Mouse (Mus musculus) liver, adult 2 months (tissue): ENCODE measurements around the gene Gatad1. TPM values are rescaled to one million over a fixed set of nuclear protein-coding genes. Genes with fewer than 3 reads are reported as not detected.

Experiments used
- DNase-seq: peaks from one replicate; pipeline ENCODE4 v3.0.0-alpha.2; 2011; ENCODE audit warnings: low read depth, low spot score; ENCODE audit errors: extremely low read depth
- H3K27ac ChIP-seq: fragments of 200-500 bp; replicated peaks from 2 replicates; pipeline ENCODE4 v1.5.1; 2012; ENCODE audit warnings: low read depth, mild to moderate bottlenecking, control low read depth, inconsistent platforms, low read length; ENCODE audit not compliant: insufficient read depth
- H3K27me3 ChIP-seq: fragments of 200-500 bp; 2 replicates; pipeline ENCODE4 v1.6.1; 2012; ENCODE audit warnings: mild to moderate bottlenecking, moderate library complexity, low read length, inconsistent platforms; ENCODE audit not compliant: control insufficient read depth, insufficient read depth
- H3K36me3 ChIP-seq: fragments of 200-500 bp; 2 replicates; pipeline ENCODE4 v1.6.1; 2012; ENCODE audit warnings: low read length, inconsistent platforms; ENCODE audit not compliant: control insufficient read depth, insufficient read depth
- H3K4me1 ChIP-seq: fragments of 200-500 bp; 2 replicates; pipeline ENCODE4 v1.6.1; 2011; ENCODE audit warnings: low read length; ENCODE audit not compliant: control insufficient read depth, insufficient read depth
- H3K4me3 ChIP-seq: fragments of 200-500 bp; 2 replicates; pipeline ENCODE4 v1.5.1; 2011; ENCODE audit warnings: low read depth, mild to moderate bottlenecking, control low read depth, low read length, moderate library complexity; ENCODE audit not compliant: insufficient read depth
- H3K79me2 ChIP-seq: fragments of 200-500 bp; 2 replicates; pipeline ENCODE4 v1.6.1; 2012; ENCODE audit warnings: inconsistent platforms, mild to moderate bottlenecking, low read length, moderate library complexity; ENCODE audit not compliant: control insufficient read depth, insufficient read depth
- H3K9ac ChIP-seq: fragments of 200-500 bp; 2 replicates; pipeline ENCODE4 v1.6.1; 2012; ENCODE audit warnings: low read depth, mild to moderate bottlenecking, control low read depth, inconsistent platforms, low read length
- CTCF ChIP-seq: fragments of 200-500 bp; IDR thresholded peaks from 2 replicates; pipeline ENCODE4 v1.5.1; 2011; ENCODE audit warnings: low read depth, low read length, control low read depth
- POLR2A ChIP-seq: fragments of 200-500 bp; IDR thresholded peaks from 2 replicates; pipeline ENCODE4 v1.6.1; 2011; ENCODE audit warnings: low read length, control low read depth; ENCODE audit not compliant: insufficient read depth; ENCODE audit errors: extremely low read depth
- WGBS: fragments of 180-500 bp; shearing (Covaris S2); methylation state at CpG from one replicate; pipeline ENCODE4 v1.1.7; 2018; 5-methylcytosine and 5-hydroxymethylcytosine counted together
- polyA plus RNA-seq: library from polyadenylated mRNA; depleted of rRNA; stranded (reverse); fragments of >200 nt; gene quantifications from 2 replicates; pipeline ENCODE4 v1.2.3, GENCODE M21; 2012
- total RNA-seq: library from RNA; depleted of rRNA; stranded (reverse); fragments of >200 nt; gene quantifications from 2 replicates; pipeline ENCODE4 v1.2.3, GENCODE M21; 2014

The Gatad1 gene
- total and polyA plus RNA-seq, 2 experiments: 33.5 to 63.5 TPM

DNA sequence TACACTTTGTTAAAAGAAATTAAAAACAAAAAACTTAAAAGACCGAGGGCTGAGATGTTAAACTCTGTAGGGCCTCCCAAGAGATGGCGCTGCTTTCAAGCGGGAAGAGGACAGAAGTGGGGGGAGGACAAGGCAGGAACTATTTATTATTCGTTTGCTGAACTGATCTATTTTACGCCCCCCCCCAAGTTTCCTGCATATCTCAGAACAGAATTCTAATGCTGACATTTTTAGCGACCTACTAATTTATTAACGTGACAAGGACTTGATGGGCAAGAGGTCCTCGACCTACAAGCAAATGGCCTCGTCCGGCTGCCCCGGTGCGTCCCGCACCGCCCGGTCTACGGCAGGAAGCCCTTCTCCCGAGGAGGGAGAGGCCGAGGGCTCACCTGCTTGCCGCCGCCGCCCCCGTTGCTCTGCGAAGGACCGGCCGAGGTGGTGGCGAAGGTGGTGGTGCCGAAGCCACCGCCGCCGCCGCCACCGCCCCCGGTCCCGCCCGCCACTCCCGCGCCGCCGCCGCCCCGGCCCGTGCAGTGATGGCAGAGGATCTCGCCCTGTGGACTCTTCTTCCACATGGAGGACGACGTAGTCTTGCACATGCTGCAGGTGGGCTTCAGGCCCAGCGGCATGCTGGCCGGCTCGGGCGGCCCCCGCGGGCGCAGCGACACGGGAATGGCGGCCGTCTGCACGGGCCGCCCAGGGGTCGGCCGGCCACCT is 9.8 kb downstream of the Gatad1 start:
- TF ChIP-seq CTCF: peak; percentile 56; the same call in 1 of the 2 replicates
- no peak for TF ChIP-seq POLR2A
- Histone ChIP-seq H3K27me3 (no peaks in the 10 kb centered on the region), H3K4me1 (peaks cover 4% of the 10 kb centered on the region), H3K27ac (peak overlapping the region; percentile 98), H3K9ac (peak overlapping the region; percentile 99), H3K4me3 (peak overlapping the region; percentile 100), H3K36me3 (peaks cover 18% of the 10 kb centered on the region), H3K79me2 (no peaks in the 10 kb centered on the region; the same call in 1 of the 2 replicates)
- WGBS: under 1% methylated on average over 47 of the region's 60 CpGs
- peak; percentile 63 for DNase-seq

GRCm38 (mm10) chr5:3646539-3646938 is 10.4 kb downstream of the Gatad1 start:
- no peak for DNase-seq
- peak overlapping the region; percentile 6; the same call in 1 of the 2 replicates for H3K27ac ChIP-seq
- 0 out of 2 replicates have a peak overlapping the region, but pooled peaks have one; percentile 25 for H3K4me3 ChIP-seq
- WGBS: 18% methylated on average over 6 of the region's 6 CpGs
- H3K36me3 ChIP-seq: peaks cover 20% of the 10 kb centered on the region
- no peaks in the 10 kb centered on the region for H3K27me3 ChIP-seq
- peaks cover 4% of the 10 kb centered on the region for H3K4me1 ChIP-seq
- no peak for TF ChIP-seq POLR2A
- H3K79me2 ChIP-seq: no peaks in the 10 kb centered on the region; the same call in 1 of the 2 replicates
- peak overlapping the region; percentile 67 for H3K9ac ChIP-seq

DNA sequence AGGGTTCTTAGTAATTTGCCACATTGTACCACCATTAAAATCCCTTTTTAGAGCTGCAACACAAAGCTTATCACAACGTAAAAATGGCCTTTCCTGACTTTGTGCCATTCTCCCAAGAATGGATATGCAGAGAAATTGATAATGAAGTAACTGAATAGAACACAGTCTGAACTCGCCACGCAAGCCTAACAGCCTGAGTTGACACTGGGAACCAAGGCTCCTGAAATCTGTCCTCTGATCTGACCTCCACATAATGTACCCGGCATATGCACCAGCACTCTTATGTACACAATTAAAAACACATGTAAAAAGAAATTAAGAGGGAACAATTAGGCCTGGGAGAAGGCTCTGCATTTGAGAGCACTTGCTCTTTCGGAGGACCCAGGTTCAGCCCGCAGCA is 11.7 kb downstream of the Gatad1 start:
- WGBS: 84% methylated on average over 6 of the region's 6 CpGs
- Histone ChIP-seq H3K4me1 (peaks cover 4% of the 10 kb centered on the region), H3K27me3 (no peaks in the 10 kb centered on the region), H3K4me3 (no peak overlapping the region), H3K36me3 (peaks cover 28% of the 10 kb centered on the region), H3K79me2 (no peaks in the 10 kb centered on the region; the same call in 1 of the 2 replicates), H3K9ac (no peak overlapping the region), H3K27ac (no peak overlapping the region)
- DNase-seq: no peak
- TF ChIP-seq POLR2A (no peak), CTCF (no peak)

- Histone ChIP-seq H3K36me3 (peaks cover 28% of the 10 kb centered on the region), H3K27me3 (no peaks in the 10 kb centered on the region), H3K4me3 (no peak overlapping the region), H3K4me1 (peaks cover 4% of the 10 kb centered on the region), H3K27ac (no peak overlapping the region), H3K79me2 (no peaks in the 10 kb centered on the region; the same call in 1 of the 2 replicates), H3K9ac (no peak overlapping the region)
- 91% methylated on average over 6 of the region's 6 CpGs for whole genome bisulfite sequencing
- TF ChIP-seq CTCF (no peak), POLR2A (no peak)
- no peak for DNase-seq
Measured at GRCm38 (mm10) chr5:3644621-3645020, 12.4 kb downstream of the Gatad1 start.

DNA sequence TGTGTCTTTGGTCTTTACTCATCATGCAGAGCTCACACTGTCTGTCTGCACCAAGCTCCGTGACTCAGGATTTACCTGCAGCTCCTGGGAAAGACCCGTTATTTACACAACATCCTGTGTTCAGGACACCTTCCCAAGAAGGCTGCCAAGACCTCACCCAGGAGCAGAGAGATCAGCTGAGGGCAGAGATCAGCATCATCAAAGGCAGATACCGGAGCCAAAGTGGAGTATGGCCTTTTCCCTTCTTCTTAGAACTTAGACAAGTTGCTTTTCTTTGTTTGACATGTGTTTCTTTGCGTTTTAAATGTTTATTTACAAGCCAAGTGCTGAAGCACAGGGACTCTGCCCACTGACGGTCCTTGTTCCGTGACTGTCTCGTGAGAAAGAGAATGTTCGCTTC is 21.7 kb downstream of the Gatad1 start:
- TF ChIP-seq CTCF: no peak
- TF ChIP-seq POLR2A: no peak
- DNase-seq: no peak
- H3K27ac ChIP-seq: no peak overlapping the region
- no peaks in the 10 kb centered on the region for H3K4me1 ChIP-seq
- WGBS: 77% methylated on average over 8 of the region's 8 CpGs
- H3K36me3 ChIP-seq: peaks cover 38% of the 10 kb centered on the region
- no peaks in the 10 kb centered on the region for H3K27me3 ChIP-seq
- no peak overlapping the region for H3K9ac ChIP-seq
- H3K4me3 ChIP-seq: no peak overlapping the region
- H3K79me2 ChIP-seq: no peaks in the 10 kb centered on the region

DNA sequence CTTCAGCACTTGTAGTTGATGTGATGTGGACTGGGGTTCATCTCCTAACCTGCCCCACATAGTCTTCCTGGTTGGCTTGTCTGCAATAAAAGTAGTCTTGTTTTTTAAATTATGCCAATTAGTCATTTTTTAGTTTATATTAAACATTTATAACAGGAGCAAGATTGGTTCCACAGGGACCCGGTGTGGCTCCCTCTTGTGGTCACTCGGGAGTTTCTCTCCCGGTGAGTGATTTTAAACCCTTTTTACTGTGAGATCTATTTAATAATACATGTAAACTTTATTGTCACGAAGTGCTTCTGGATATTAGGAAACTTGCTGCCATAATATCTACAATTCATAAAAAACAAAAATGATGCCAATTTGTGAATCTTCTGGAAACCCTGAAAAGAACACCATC is 23.0 kb downstream of the Gatad1 start:
- H3K9ac ChIP-seq: no peak overlapping the region
- H3K27ac ChIP-seq: no peak overlapping the region
- H3K4me1 ChIP-seq: no peaks in the 10 kb centered on the region
- WGBS: 81% methylated on average over 4 of the region's 4 CpGs
- peak; percentile 39; the same call in 1 of the 2 replicates for TF ChIP-seq CTCF
- no peak for TF ChIP-seq POLR2A
- no peak for DNase-seq
- H3K79me2 ChIP-seq: no peaks in the 10 kb centered on the region
- H3K27me3 ChIP-seq: no peaks in the 10 kb centered on the region
- H3K4me3 ChIP-seq: no peak overlapping the region
- H3K36me3 ChIP-seq: peaks cover 43% of the 10 kb centered on the region
